Mouse (Mus musculus): ENCODE results near the gene Fam89b. TPM values are rescaled to one million over a fixed set of nuclear protein-coding genes. Genes with fewer than 3 reads are reported as not detected.

Fam89b gene
- polyA plus RNA-seq, 1 experiment, result 56.1 TPM

GRCm38 (mm10) chr19:5713730-5714129 is 15.7 kb downstream of the Fam89b start:
- DNase-seq (ENCODE audit: extremely low spot score in 1 of 2, low spot score in 1 of 2), result no peak

GRCm38 (mm10) chr19:5713255-5713654 is 16.2 kb downstream of the Fam89b start:
- DNase-seq (ENCODE audit: extremely low spot score in 1 of 2, low spot score in 1 of 2), result no peak

GRCm38 (mm10) chr19:5711907-5712460 is 17.5 kb downstream of the Fam89b start:
- no peak for DNase-seq (ENCODE audit: extremely low spot score in 1 of 2, low spot score in 1 of 2)

GRCm38 (mm10) chr19:5711218-5711617 is 18.2 kb downstream of the Fam89b start:
- DNase-seq (ENCODE audit: extremely low spot score in 1 of 2, low spot score in 1 of 2), result peak in 1 of 2 experiments; percentile 91

- no peak for DNase-seq (ENCODE audit: extremely low spot score in 1 of 2, low spot score in 1 of 2)
Observed at GRCm38 (mm10) chr19:5710581-5710980, 18.9 kb downstream of the Fam89b start.

GRCm38 (mm10) chr19:5710068-5710467 is 19.4 kb downstream of the Fam89b start:
- DNase-seq (ENCODE audit: extremely low spot score in 1 of 2, low spot score in 1 of 2), result no peak

- no peak for DNase-seq (ENCODE audit: extremely low spot score in 1 of 2, low spot score in 1 of 2)
Observed at GRCm38 (mm10) chr19:5704801-5705571, 24.5 kb downstream of the Fam89b start.

GRCm38 (mm10) chr19:5704163-5704800 is 25.2 kb downstream of the Fam89b start, which contains the start of gene Kcnk7:
Gene Kcnk7, plus strand, starts transcription at chr19:5704367.
- peak in 1 of 2 experiments; percentile 58 for DNase-seq (ENCODE audit: extremely low spot score in 1 of 2, low spot score in 1 of 2)

GRCm38 (mm10) chr19:5695849-5696462 is 33.5 kb downstream of the Fam89b start:
- no peak for DNase-seq (ENCODE audit: extremely low spot score in 1 of 2, low spot score in 1 of 2)

GRCm38 (mm10) chr19:5693801-5694200 is 35.7 kb downstream of the Fam89b start:
- no peak for DNase-seq (ENCODE audit: extremely low spot score in 1 of 2, low spot score in 1 of 2)

GRCm38 (mm10) chr19:5692913-5693396 is 36.5 kb downstream of the Fam89b start:
- no peak for DNase-seq (ENCODE audit: extremely low spot score in 1 of 2, low spot score in 1 of 2)

GRCm38 (mm10) chr19:5692086-5692912 is 37.2 kb downstream of the Fam89b start:
- no peak for DNase-seq (ENCODE audit: extremely low spot score in 1 of 2, low spot score in 1 of 2)

GRCm38 (mm10) chr19:5691601-5692000 is 37.9 kb downstream of the Fam89b start:
- DNase-seq (ENCODE audit: extremely low spot score in 1 of 2, low spot score in 1 of 2), result no peak

GRCm38 (mm10) chr19:5690343-5690735 is 39.1 kb downstream of the Fam89b start:
- no peak for DNase-seq (ENCODE audit: extremely low spot score in 1 of 2, low spot score in 1 of 2)

- peak; percentile 52 to 80 for DNase-seq (ENCODE audit: extremely low spot score in 1 of 2, low spot score in 1 of 2)
Observed at GRCm38 (mm10) chr19:5689565-5690342, 39.7 kb downstream of the Fam89b start.

GRCm38 (mm10) chr19:5689088-5689428 is 40.4 kb downstream of the Fam89b start:
- DNase-seq (ENCODE audit: extremely low spot score in 1 of 2, low spot score in 1 of 2), result no peak

GRCm38 (mm10) chr19:5688200-5689087 is 41.0 kb downstream of the Fam89b start, which contains the start of the genes Map3k11 and Pcnx3:
Gene Map3k11, plus strand, starts transcription at chr19:5688742.
Gene Pcnx3, minus strand, starts transcription at chr19:5688908.
- DNase-seq (ENCODE audit: extremely low spot score in 1 of 2, low spot score in 1 of 2), result peak; percentile 97 to 99

GRCm38 (mm10) chr19:5687738-5688137 is 41.7 kb downstream of the Fam89b start:
- DNase-seq (ENCODE audit: extremely low spot score in 1 of 2, low spot score in 1 of 2), result no peak
